Mouse (Mus musculus) forebrain, embryonic 14.5 days (tissue): ENCODE measurements at regions not wholly inside any gene's neighbourhood (a gene's known extent, or its start where the extent isn't known, plus 50 kb on each side); places are given as distances from the start of the nearest gene placed in this dataset.

Source experiments
- ATAC-seq: fragments of 200-750 bp; cut with Nextera tagmentation; 2 replicates; pipeline ENCODE4 v1.8.0; 2017; ENCODE audit warnings: mild to moderate bottlenecking, moderate library complexity
- DNase-seq: peaks from one replicate; pipeline ENCODE4 v3.0.0-alpha.2; 2015; ENCODE audit warnings: low spot score
- H3K27ac ChIP-seq: fragments of 300-500 bp; sonication (generic); 2 replicates; pipeline ENCODE4 v1.5.1; 2014; ENCODE audit warnings: low read depth, mild to moderate bottlenecking, control low read depth, low read length, moderate library complexity
- H3K27me3 ChIP-seq: fragments of 300-500 bp; sonication (generic); replicated peaks from 2 replicates; pipeline ENCODE4 v1.6.1; 2014; ENCODE audit warnings: low read length, control low read depth, mixed read lengths; ENCODE audit not compliant: control insufficient read depth, insufficient read depth
- H3K36me3 ChIP-seq: fragments of 300-500 bp; sonication (generic); 2 replicates; pipeline ENCODE4 v1.6.1; 2014; ENCODE audit warnings: low read length, control low read depth; ENCODE audit not compliant: control insufficient read depth, insufficient read depth
- H3K4me1 ChIP-seq: fragments of 300-500 bp; sonication (generic); 2 replicates; pipeline ENCODE4 v1.6.1; 2014; ENCODE audit warnings: antibody characterized with exemption, low read length, control low read depth; ENCODE audit not compliant: control insufficient read depth, insufficient read depth
- H3K4me2 ChIP-seq: fragments of 300-500 bp; sonication (generic); 2 replicates; pipeline ENCODE4 v1.6.1; 2014; ENCODE audit warnings: mild to moderate bottlenecking, control low read depth, low read length
- H3K4me3 ChIP-seq: fragments of 300-500 bp; sonication (generic); 2 replicates; pipeline ENCODE4 v1.5.1; 2014; ENCODE audit warnings: low read depth, low read length, control low read depth
- H3K9ac ChIP-seq: fragments of 300-500 bp; sonication (generic); 2 replicates; pipeline ENCODE4 v1.6.1; 2014; ENCODE audit warnings: mild to moderate bottlenecking, low read length, control low read depth, moderate library complexity
- H3K9me3 ChIP-seq: fragments of 300-500 bp; sonication (generic); replicated peaks from 2 replicates; pipeline ENCODE4 v1.6.1; 2016; ENCODE audit warnings: low read length, control low read depth, mixed read lengths; ENCODE audit not compliant: control insufficient read depth
- WGBS: fragments of 180-500 bp; shearing (Covaris S2); extraction: QIAGEN DNeasy Blood & Tissue Kit; methylation state at CpG from one replicate; pipeline ENCODE4 v1.1.7; 2014; 5-methylcytosine and 5-hydroxymethylcytosine counted together

GRCm38 (mm10) chr13:52019647-52020046, 173.2 kb downstream of the Gadd45g start:
- no peak overlapping the region for H3K4me2 ChIP-seq
- H3K4me1 ChIP-seq, result peaks cover 20% of the 10 kb centered on the region
- 89% methylated on average over 8 of the region's 8 CpGs for WGBS
- no peaks in the 10 kb centered on the region for H3K9me3 ChIP-seq
- no peak overlapping the region for H3K9ac ChIP-seq
- no peak for ATAC-seq
- H3K4me3 ChIP-seq, result no peak overlapping the region
- no peak overlapping the region for H3K27ac ChIP-seq
- H3K36me3 ChIP-seq, result no peaks in the 10 kb centered on the region
- H3K27me3 ChIP-seq, result no peaks in the 10 kb centered on the region
- DNase-seq, result peak; percentile 55

- no peaks in the 10 kb centered on the region for H3K36me3 ChIP-seq
- no peak overlapping the region for H3K9ac ChIP-seq
- WGBS, result 21% methylated on average over 11 of the region's 11 CpGs
- H3K4me2 ChIP-seq, result no peak overlapping the region
- no peaks in the 10 kb centered on the region for H3K27me3 ChIP-seq
- H3K9me3 ChIP-seq, result no peaks in the 10 kb centered on the region
- no peak overlapping the region for H3K4me3 ChIP-seq
- no peak for DNase-seq
- ATAC-seq, result peak; percentile 25; the same call in 1 of the 2 replicates
- H3K27ac ChIP-seq, result no peak overlapping the region
- peaks cover 12% of the 10 kb centered on the region; the same call in 1 of the 2 replicates for H3K4me1 ChIP-seq
These were observed 174.7 kb downstream of the Gadd45g start for GRCm38 (mm10) chr13:52021150-52021549.

- H3K36me3 ChIP-seq, result no peaks in the 10 kb centered on the region
- ATAC-seq (no peak), DNase-seq (no peak)
- 67% methylated on average over 6 of the region's 6 CpGs for WGBS
- peak overlapping the region; percentile 11; the same call in 1 of the 2 replicates for H3K27ac ChIP-seq
- no peak overlapping the region for H3K9ac ChIP-seq
- H3K27me3 ChIP-seq, result no peaks in the 10 kb centered on the region
- no peaks in the 10 kb centered on the region for H3K9me3 ChIP-seq
- H3K4me2 ChIP-seq, result no peak overlapping the region
- peaks cover 11% of the 10 kb centered on the region; the same call in 1 of the 2 replicates for H3K4me1 ChIP-seq
- no peak overlapping the region for H3K4me3 ChIP-seq
These were observed 175.3 kb downstream of the Gadd45g start for GRCm38 (mm10) chr13:52021828-52022227.

- WGBS, result 84% methylated on average over 4 of the region's 4 CpGs
- Histone ChIP-seq H3K27ac (no peak overlapping the region), H3K4me2 (no peak overlapping the region), H3K9ac (no peak overlapping the region), H3K27me3 (no peaks in the 10 kb centered on the region), H3K36me3 (no peaks in the 10 kb centered on the region), H3K9me3 (no peaks in the 10 kb centered on the region), H3K4me3 (no peak overlapping the region), H3K4me1 (peaks cover 11% of the 10 kb centered on the region; the same call in 1 of the 2 replicates)
- no peak for DNase-seq
- ATAC-seq, result no peak
These were observed 176.1 kb downstream of the Gadd45g start for GRCm38 (mm10) chr13:52022529-52022928.

GRCm38 (mm10) chr13:52024349-52024748, 177.9 kb downstream of the Gadd45g start:
- H3K4me2 ChIP-seq, result no peak overlapping the region
- H3K27ac ChIP-seq, result no peak overlapping the region
- H3K4me1 ChIP-seq, result peaks cover 11% of the 10 kb centered on the region; the same call in 1 of the 2 replicates
- no peak overlapping the region for H3K4me3 ChIP-seq
- H3K9me3 ChIP-seq, result no peaks in the 10 kb centered on the region
- H3K27me3 ChIP-seq, result no peaks in the 10 kb centered on the region
- H3K36me3 ChIP-seq, result no peaks in the 10 kb centered on the region
- ATAC-seq, result no peak
- WGBS, result 62% methylated on average over 2 of the region's 2 CpGs
- peak; percentile 33 for DNase-seq
- no peak overlapping the region for H3K9ac ChIP-seq

GRCm38 (mm10) chr13:52024832-52025481, 178.5 kb downstream of the Gadd45g start:
- no peak for DNase-seq
- no peaks in the 10 kb centered on the region for H3K9me3 ChIP-seq
- H3K4me1 ChIP-seq, result peaks cover 11% of the 10 kb centered on the region; the same call in 1 of the 2 replicates
- H3K36me3 ChIP-seq, result no peaks in the 10 kb centered on the region
- no peak overlapping the region for H3K4me3 ChIP-seq
- ATAC-seq, result peak; percentile 42; the same call in 1 of the 2 replicates
- no peak overlapping the region for H3K9ac ChIP-seq
- WGBS, result 67% methylated on average over 18 of the region's 18 CpGs
- H3K27ac ChIP-seq, result no peak overlapping the region; the same call in 1 of the 2 replicates
- H3K4me2 ChIP-seq, result no peak overlapping the region
- no peaks in the 10 kb centered on the region for H3K27me3 ChIP-seq

- no peaks in the 10 kb centered on the region for H3K9me3 ChIP-seq
- ATAC-seq, result no peak
- H3K27ac ChIP-seq, result no peak overlapping the region; the same call in 1 of the 2 replicates
- H3K9ac ChIP-seq, result no peak overlapping the region
- no peak overlapping the region for H3K4me2 ChIP-seq
- no peaks in the 10 kb centered on the region for H3K27me3 ChIP-seq
- WGBS, result 84% methylated on average over 5 of the region's 5 CpGs
- H3K36me3 ChIP-seq, result no peaks in the 10 kb centered on the region
- no peak overlapping the region for H3K4me3 ChIP-seq
- no peak for DNase-seq
- peaks cover 11% of the 10 kb centered on the region; the same call in 1 of the 2 replicates for H3K4me1 ChIP-seq
These were observed 179.0 kb downstream of the Gadd45g start for GRCm38 (mm10) chr13:52025482-52025848.

GRCm38 (mm10) chr13:52026291-52026690, 179.8 kb downstream of the Gadd45g start:
- DNase-seq, result no peak
- Histone ChIP-seq H3K27ac (no peak overlapping the region), H3K36me3 (no peaks in the 10 kb centered on the region), H3K4me2 (no peak overlapping the region), H3K4me1 (peaks cover 11% of the 10 kb centered on the region; the same call in 1 of the 2 replicates), H3K9me3 (no peaks in the 10 kb centered on the region), H3K9ac (no peak overlapping the region), H3K4me3 (no peak overlapping the region), H3K27me3 (no peaks in the 10 kb centered on the region)
- no peak for ATAC-seq
- 91% methylated on average over 7 of the region's 7 CpGs for WGBS

- no peak for DNase-seq
These were observed 183.5 kb downstream of the Gadd45g start for GRCm38 (mm10) chr13:52029868-52030422.

More at GRCm38 (mm10) chr13:52029868-52030422, 183.5 kb downstream of the Gadd45g start:
- no peak overlapping the region for H3K4me3 ChIP-seq
- no peak overlapping the region for H3K27ac ChIP-seq
- no peak overlapping the region for H3K9ac ChIP-seq
- peaks cover 3% of the 10 kb centered on the region; the same call in 1 of the 2 replicates for H3K4me1 ChIP-seq
- no peak overlapping the region for H3K4me2 ChIP-seq
- WGBS, result 77% methylated on average over 3 of the region's 3 CpGs
- ATAC-seq, result no peak
- no peaks in the 10 kb centered on the region for H3K27me3 ChIP-seq
- H3K36me3 ChIP-seq, result no peaks in the 10 kb centered on the region
- H3K9me3 ChIP-seq, result no peaks in the 10 kb centered on the region
